In genomic region chr11:75486601-75487285, GRCm38 (mm10) we compare ENCODE assay signal across 8 mouse cellular contexts. TPM values are rescaled to one million over a fixed set of nuclear protein-coding genes. Genes with fewer than 3 reads are reported as not detected.
A peak's percentile ranks its signal among the peaks of the same experiment; 100 is the strongest.
DNase-seq lines count a peak whose midpoint lies in the region; ATAC-seq and TF ChIP-seq lines count a peak whose summit lies in the region.

Gene Prpf8, plus strand, starts transcription at chr11:75486816.

- ATAC-seq in forebrain, embryonic 16.5 days: peak; percentile 100
- peak; percentile 100 for ATAC-seq in lung, embryonic 14.5 days (ENCODE audit: insufficient read depth)

- no peaks in the 10 kb centered on the region for H3K9me3 ChIP-seq in ES-E14 (ENCODE audit: control insufficient read depth, insufficient read depth, low read depth, low read length)
- H3K9me3 ChIP-seq in forebrain, embryonic 16.5 days (ENCODE audit: control insufficient read depth, low read length): no peaks in the 10 kb centered on the region
- no peaks in the 10 kb centered on the region for H3K9me3 ChIP-seq in lung, embryonic 14.5 days (ENCODE audit: low read depth, low read length)

- H3K27me3 ChIP-seq in forebrain, embryonic 16.5 days (replicated peaks; ENCODE audit: control insufficient read depth, insufficient read depth, low read length): peaks cover 2% of the 10 kb centered on the region; the same call in 1 of the 2 replicates
- H3K27me3 ChIP-seq in lung, embryonic 14.5 days (ENCODE audit: insufficient read depth, low read length): no peaks in the 10 kb centered on the region
- H3K27me3 ChIP-seq in thymus, adult 2 months (ENCODE audit: control insufficient read depth, insufficient read depth, low read length): no peaks in the 10 kb centered on the region

- H3K4me1 ChIP-seq in ES-E14 (ENCODE audit: control insufficient read depth in 2 of 2, insufficient read depth in 2 of 2, low read length in 2 of 2, poor library complexity in 1 of 2): peaks cover 2 to 4% of the 10 kb centered on the region in 2 experiments; a peak in 3 of 4 replicates
- peaks cover 9% of the 10 kb centered on the region for H3K4me1 ChIP-seq in forebrain, embryonic 16.5 days (replicated peaks; ENCODE audit: control insufficient read depth, insufficient read depth, low read length)
- H3K4me1 ChIP-seq in lung, embryonic 14.5 days (ENCODE audit: insufficient read depth): peaks cover 8% of the 10 kb centered on the region
- peaks cover 2% of the 10 kb centered on the region for H3K4me1 ChIP-seq in olfactory bulb, adult 2 months (ENCODE audit: control insufficient read depth, insufficient read depth, low read length)
- peaks cover 6% of the 10 kb centered on the region for H3K4me1 ChIP-seq in thymus, adult 2 months (replicated peaks; ENCODE audit: control insufficient read depth, insufficient read depth, low read length)

- intact Hi-C loops in heart, postnatal 36 days (cut with DNase I): loop anchor here (2.0 kb wide), 1 partner anchor 24 kb away; no protein-coding TSS in a partner anchor

- WGBS in forebrain, embryonic 16.5 days: under 1% methylated on average over 52 of the region's 52 CpGs
- WGBS in lung, embryonic 14.5 days: under 1% methylated on average over 52 of the region's 52 CpGs
- WGBS in olfactory bulb, adult 2 months: under 1% methylated on average over 52 of the region's 52 CpGs
- under 1% methylated on average over 52 of the region's 52 CpGs for WGBS in thymus, adult 2 months

- peak; percentile 44; the same call in 1 of the 2 replicates for TF ChIP-seq POLR2A in olfactory bulb, adult 2 months (IDR thresholded peaks at IDR 0.05; ENCODE audit: insufficient read depth, low read depth, low read length)
- peak; percentile 69 for TF ChIP-seq POLR2A in thymus, adult 2 months (IDR thresholded peaks at IDR 0.05; ENCODE audit: control insufficient read depth, extremely low read depth, insufficient read depth, low read length, poor library complexity)

- peak within 1 kb of the TSS; percentile 99 for H3K4me2 ChIP-seq in forebrain, embryonic 16.5 days (ENCODE audit: low read length)
- peak within 1 kb of the TSS; percentile 85 for H3K4me2 ChIP-seq in lung, embryonic 14.5 days

- H3K4me3 ChIP-seq in ES-E14 (ENCODE audit: insufficient read depth in 1 of 2, low read depth in 1 of 2, low read length in 2 of 2, poor library complexity in 1 of 2, severe bottlenecking in 1 of 2): peak within 1 kb of the TSS; percentile 96 to 98
- peak within 1 kb of the TSS; percentile 91 for H3K4me3 ChIP-seq in forebrain, embryonic 16.5 days (replicated peaks; ENCODE audit: low read length)
- H3K4me3 ChIP-seq in layer of hippocampus, adult 2 months: peak within 1 kb of the TSS; percentile 91
- H3K4me3 ChIP-seq in lung, embryonic 14.5 days (ENCODE audit: low read depth, low read length): peak within 1 kb of the TSS; percentile 100
- H3K4me3 ChIP-seq in olfactory bulb, adult 2 months (ENCODE audit: insufficient read depth, low read depth, low read length): peak within 1 kb of the TSS; percentile 75
- peak within 1 kb of the TSS; percentile 92 for H3K4me3 ChIP-seq in thymus, adult 2 months (ENCODE audit: control insufficient read depth, insufficient read depth, low read length)

- peaks cover 26% of the 10 kb centered on the region for H3K36me3 ChIP-seq in ES-E14 (ENCODE audit: control insufficient read depth, insufficient read depth, low read length, poor library complexity, severe bottlenecking)
- peaks cover 18% of the 10 kb centered on the region for H3K36me3 ChIP-seq in forebrain, embryonic 16.5 days (ENCODE audit: control insufficient read depth, insufficient read depth)
- H3K36me3 ChIP-seq in lung, embryonic 14.5 days (ENCODE audit: insufficient read depth): peaks cover 34% of the 10 kb centered on the region
- H3K36me3 ChIP-seq in thymus, adult 2 months (ENCODE audit: control insufficient read depth, insufficient read depth, low read length): peaks cover 24% of the 10 kb centered on the region

- DNase-seq in ES-E14 (ENCODE audit: low read depth, low spot score): peak; percentile 96
- DNase-seq in cerebellum, adult 11-12 months: peak; percentile 97
- DNase-seq in heart, postnatal 36 days: peak; percentile 98 to 99
- peak; percentile 98 to 99 for DNase-seq in layer of hippocampus, adult 2 months (ENCODE audit: low spot score in 2 of 2)
- peak; percentile 99 for DNase-seq in lung, embryonic 14.5 days
- DNase-seq in thymus, adult 2 months: peak; percentile 98

- no peak for TF ChIP-seq CTCF in layer of hippocampus, adult 2 months (conservative IDR thresholded peaks at IDR 0.05)
- no peak for TF ChIP-seq CTCF in lung, embryonic 14.5 days (IDR thresholded peaks at IDR 0.05; ENCODE audit: low read depth)
- TF ChIP-seq CTCF in olfactory bulb, adult 2 months (IDR thresholded peaks at IDR 0.05; ENCODE audit: insufficient read depth, low read depth, low read length): no peak
- no peak for TF ChIP-seq CTCF in thymus, adult 2 months (IDR thresholded peaks at IDR 0.05; ENCODE audit: borderline replicate concordance, control insufficient read depth, extremely low read depth, insufficient read depth, low read length, poor library complexity)

- H3K27ac ChIP-seq in ES-E14 (ENCODE audit: insufficient read depth, low read depth, low read length, poor library complexity, severe bottlenecking): peak within 1 kb of the TSS; percentile 77
- H3K27ac ChIP-seq in forebrain, embryonic 16.5 days (ENCODE audit: low read length): peak within 1 kb of the TSS; percentile 74
- H3K27ac ChIP-seq in layer of hippocampus, adult 2 months: peak within 1 kb of the TSS; percentile 98
- peak within 1 kb of the TSS; percentile 71 for H3K27ac ChIP-seq in lung, embryonic 14.5 days (ENCODE audit: low read depth)
- peak within 1 kb of the TSS; percentile 61 for H3K27ac ChIP-seq in olfactory bulb, adult 2 months (ENCODE audit: insufficient read depth, low read depth, low read length)
- H3K27ac ChIP-seq in thymus, adult 2 months (ENCODE audit: control insufficient read depth, insufficient read depth, low read length): peak within 1 kb of the TSS; percentile 9; the same call in 1 of the 2 replicates

- H3K9ac ChIP-seq in ES-E14 (ENCODE audit: insufficient read depth, low read depth, low read length, poor library complexity, severe bottlenecking): peak within 1 kb of the TSS; percentile 99
- peak within 1 kb of the TSS; percentile 96 for H3K9ac ChIP-seq in forebrain, embryonic 16.5 days (replicated peaks; ENCODE audit: low read depth, low read length)
- H3K9ac ChIP-seq in lung, embryonic 14.5 days: peak within 1 kb of the TSS; percentile 94

- in situ Hi-C loops in ES-E14 (cut with MboI; ENCODE audit: low sequenced_read_pairs in 2 of 2, unreplicated experiment in 2 of 2): loop anchor here in 1 of 2 experiments (25.0 kb wide), 1 partner anchor 824 kb away; no protein-coding TSS in a partner anchor

TF ChIP-seq in ES-E14, 5 proteins besides CTCF, POLR2A, EP300 and RAD21:
- TF ChIP-seq MAFK (IDR thresholded peaks at IDR 0.05; ENCODE audit: insufficient read depth, low read depth, low read length) (no peak), HCFC1 (IDR thresholded peaks at IDR 0.05; ENCODE audit: borderline replicate concordance, insufficient read depth, low read length) (peak; percentile 77), ZNF384 (IDR thresholded peaks at IDR 0.05; ENCODE audit: low read depth, low read length) (no peak), CHD2 (IDR thresholded peaks at IDR 0.05; ENCODE audit: low read depth, low read length) (peak; percentile 86), ZC3H11A (IDR thresholded peaks at IDR 0.05; ENCODE audit: borderline replicate concordance, low read depth, low read length) (no peak)

RNA-seq across cellular contexts. Expression of gene Prpf8, which starts in this region (rescaled TPM):
- 256 and 338 TPM in 2 replicates for total RNA-seq in ES-E14 (2012; rRNA removed)
- polyA plus RNA-seq in forebrain, embryonic 16.5 days (2015; fragmentation: Nextera tagmentation; extraction: Ambion mirVana): 54.8 and 58.5 TPM in 2 replicates
- total RNA-seq in heart, postnatal 36 days (2021): 10 to 100 TPM; 82.9 to 92.8 TPM
- 100 to 1,000 TPM; 131 to 139 TPM for total RNA-seq in layer of hippocampus, adult 2 months (2021)
- polyA plus RNA-seq in lung, embryonic 14.5 days (2014; fragmentation: Nextera tagmentation; extraction: Ambion mirVana): 96.9 and 104 TPM in 2 replicates
- polyA plus RNA-seq in olfactory bulb, adult 2 months (2012; ENCODE audit: insufficient read depth, insufficient read length, low replicate concordance, missing spikeins): 102 and 148 TPM in 2 replicates
- polyA plus RNA-seq in thymus, adult 2 months (2012; rRNA removed): 142 and 161 TPM in 2 replicates

Comparison
In these comparisons a context has a peak if more than half of its experiments do, and no peak if none do; other contexts are left out.
1. Peak in every context shown above with its lines: DNase-seq, ATAC-seq, H3K4me3 ChIP-seq and H3K27ac ChIP-seq.
2. H3K27ac ChIP-seq: peak in every context shown above with its lines; median percentile 98 in layer of hippocampus, adult 2 months; 77 in ES-E14; 74 in forebrain, embryonic 16.5 days; 71 in lung, embryonic 14.5 days; 61 in olfactory bulb, adult 2 months; 9 in thymus, adult 2 months.